Mouse (Mus musculus): Measurements from ENCODE around the gene Ttc25.

- no peak for TF ChIP-seq CTCF (IDR thresholded peaks at IDR 0.05; ENCODE audit: borderline replicate concordance, insufficient read depth, low read depth, low read length)
- no peak for TF ChIP-seq POLR2A (IDR thresholded peaks at IDR 0.05; ENCODE audit: borderline replicate concordance, insufficient read depth, low read length)
Observed at GRCm38 (mm10) chr11:100569789-100570188, 24.4 kb downstream of the Ttc25 start.
